Mouse (Mus musculus): ENCODE measurements around the gene Gpr152.

GRCm38 (mm10) chr19:4108535-4108934 lies 31.1 kb upstream of the Gpr152 start:
- TF ChIP-seq CTCF (IDR thresholded peaks at IDR 0.05; ENCODE audit: extremely low read depth, insufficient read length, insufficient replicate concordance, low read depth, low read length) (no peak), POLR2A (IDR thresholded peaks at IDR 0.05; ENCODE audit: low read depth, low read length) (no peak)

All from small intestine, adult 2 months (tissue).